Mouse (Mus musculus) midbrain, embryonic 16.5 days (tissue): ENCODE measurements around the gene Hoxb3. TPM values are rescaled to one million over a fixed set of nuclear protein-coding genes. Genes with fewer than 3 reads are reported as not detected.

Experiments
- ATAC-seq: fragments of 200-750 bp; cut with Nextera tagmentation; 2 replicates; pipeline ENCODE4 v1.8.0; 2017; ENCODE audit warnings: moderate TSS enrichment
- H3K27ac ChIP-seq: fragments of 300-500 bp; sonication (generic); 2 replicates; pipeline ENCODE4 v1.5.1; 2014; ENCODE audit warnings: mild to moderate bottlenecking, low read length, mixed read lengths
- H3K27me3 ChIP-seq: fragments of 300-500 bp; sonication (generic); 2 replicates; pipeline ENCODE4 v1.6.1; 2014; ENCODE audit warnings: low read depth, low read length, mixed read lengths; ENCODE audit not compliant: control insufficient read depth, insufficient read depth
- H3K36me3 ChIP-seq: fragments of 300-500 bp; sonication (generic); 2 replicates; pipeline ENCODE4 v1.6.1; 2014; ENCODE audit warnings: mild to moderate bottlenecking, low read length, moderate library complexity, mixed read lengths; ENCODE audit not compliant: control insufficient read depth, insufficient read depth
- H3K4me1 ChIP-seq: fragments of 300-500 bp; sonication (generic); 2 replicates; pipeline ENCODE4 v1.6.1; 2014; ENCODE audit warnings: mild to moderate bottlenecking, low read length, mixed read lengths; ENCODE audit not compliant: control insufficient read depth, insufficient read depth
- H3K4me2 ChIP-seq: fragments of 300-500 bp; sonication (generic); 2 replicates; pipeline ENCODE4 v1.6.1; 2014; ENCODE audit warnings: mild to moderate bottlenecking, low read length, mixed read lengths
- H3K4me3 ChIP-seq: fragments of 300-500 bp; sonication (generic); 2 replicates; pipeline ENCODE4 v1.5.1; 2014; ENCODE audit warnings: low read depth, mild to moderate bottlenecking, low read length, moderate library complexity, mixed read lengths
- H3K9ac ChIP-seq: fragments of 300-500 bp; sonication (generic); 2 replicates; pipeline ENCODE4 v1.6.1; 2014; ENCODE audit warnings: low read depth, low read length, mixed read lengths
- H3K9me3 ChIP-seq: fragments of 300-500 bp; sonication (generic); replicated peaks from 2 replicates; pipeline ENCODE4 v1.6.1; 2014; ENCODE audit warnings: mild to moderate bottlenecking, low read length, mixed read lengths; ENCODE audit not compliant: control insufficient read depth, poor library complexity, severe bottlenecking
- WGBS: fragments of 180-500 bp; shearing (Covaris S2); extraction: QIAGEN DNeasy Blood & Tissue Kit; methylation state at CpG from one replicate; pipeline ENCODE4 v1.1.7; 2014; 5-methylcytosine and 5-hydroxymethylcytosine counted together
- polyA plus RNA-seq: library from polyadenylated mRNA; unstranded; fragments of >200 nt; fragmentation: Nextera tagmentation; extraction: Ambion mirVana; gene quantifications from 2 replicates; pipeline ENCODE4 v1.2.1, GENCODE M21; 2015

The Hoxb3 gene
- polyA plus RNA-seq, 1 experiment from 2014 or later, result not detected

DNA sequence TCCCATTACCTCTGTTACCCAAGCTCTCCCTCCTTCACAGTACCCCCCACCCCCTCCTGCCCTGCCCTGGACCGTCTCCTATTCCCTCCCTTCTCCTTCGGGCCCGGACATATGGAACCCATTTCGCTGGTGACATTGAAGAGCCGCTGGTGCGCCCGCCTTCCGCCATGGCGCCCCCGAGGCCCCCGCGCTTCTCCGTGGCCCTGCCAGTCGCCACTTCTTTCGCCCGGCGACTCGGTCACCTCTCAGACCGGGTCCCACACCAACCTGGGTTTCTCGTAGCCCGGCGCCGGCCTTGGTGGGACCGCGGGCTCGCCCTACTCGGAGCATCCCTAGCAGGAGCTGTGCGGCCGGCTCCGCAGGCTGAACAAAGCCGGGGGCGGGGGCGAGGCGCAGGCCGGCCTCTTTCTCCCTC is 9.5 kb downstream of the Hoxb3 start:
- WGBS, result under 1% methylated on average over 32 of the region's 35 CpGs
- no peak overlapping the region for H3K27ac ChIP-seq
- H3K36me3 ChIP-seq, result no peaks in the 10 kb centered on the region
- H3K27me3 ChIP-seq, result peaks cover 96% of the 10 kb centered on the region
- no peaks in the 10 kb centered on the region for H3K4me1 ChIP-seq
- H3K4me2 ChIP-seq, result no peak overlapping the region
- no peak for ATAC-seq
- no peaks in the 10 kb centered on the region for H3K9me3 ChIP-seq
- no peak overlapping the region for H3K4me3 ChIP-seq
- H3K9ac ChIP-seq, result no peak overlapping the region

DNA sequence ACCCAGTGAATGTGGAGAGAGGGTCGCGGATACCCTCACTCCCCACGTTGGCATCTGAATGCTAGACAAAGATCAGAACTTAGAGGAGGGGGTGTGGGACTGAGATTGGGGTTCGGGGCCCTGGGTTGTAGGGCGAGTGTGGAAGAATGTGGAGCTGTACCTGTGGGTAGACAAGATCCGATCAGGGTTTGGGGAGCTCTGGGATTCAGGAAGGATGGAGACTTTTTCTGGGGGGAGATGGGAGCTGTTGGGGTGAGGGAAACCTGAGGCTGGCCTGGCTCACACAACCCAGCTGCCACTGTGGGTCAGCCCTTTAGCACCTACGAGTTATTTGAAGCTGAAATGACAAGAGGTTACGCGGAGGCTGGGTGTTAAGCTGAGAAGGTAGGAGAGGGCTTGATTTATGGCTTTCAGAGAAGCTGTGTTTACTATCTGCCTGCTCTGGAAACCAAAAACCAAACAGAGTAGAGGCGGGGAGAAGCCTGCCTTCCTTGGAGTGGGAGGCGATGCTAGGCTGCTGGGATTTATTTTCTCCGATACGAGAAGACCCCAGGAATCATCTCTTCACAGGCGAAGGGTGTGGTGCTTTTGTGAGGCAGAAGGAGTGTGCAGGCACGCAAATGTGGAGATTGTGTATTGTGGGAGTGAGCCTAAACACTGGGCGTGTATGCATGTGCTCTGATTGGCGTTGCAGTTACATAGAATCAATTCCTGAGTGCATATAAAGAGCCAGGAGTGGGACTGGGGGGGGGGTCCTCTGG is 10.3 kb downstream of the Hoxb3 start:
- no peak for ATAC-seq
- H3K4me1 ChIP-seq, result no peaks in the 10 kb centered on the region
- no peaks in the 10 kb centered on the region for H3K36me3 ChIP-seq
- WGBS, result 2% methylated on average over 17 of the region's 17 CpGs
- H3K9me3 ChIP-seq, result no peaks in the 10 kb centered on the region
- no peak overlapping the region for H3K4me3 ChIP-seq
- peaks cover 96% of the 10 kb centered on the region for H3K27me3 ChIP-seq
- H3K4me2 ChIP-seq, result no peak overlapping the region
- no peak overlapping the region for H3K9ac ChIP-seq
- no peak overlapping the region for H3K27ac ChIP-seq

DNA sequence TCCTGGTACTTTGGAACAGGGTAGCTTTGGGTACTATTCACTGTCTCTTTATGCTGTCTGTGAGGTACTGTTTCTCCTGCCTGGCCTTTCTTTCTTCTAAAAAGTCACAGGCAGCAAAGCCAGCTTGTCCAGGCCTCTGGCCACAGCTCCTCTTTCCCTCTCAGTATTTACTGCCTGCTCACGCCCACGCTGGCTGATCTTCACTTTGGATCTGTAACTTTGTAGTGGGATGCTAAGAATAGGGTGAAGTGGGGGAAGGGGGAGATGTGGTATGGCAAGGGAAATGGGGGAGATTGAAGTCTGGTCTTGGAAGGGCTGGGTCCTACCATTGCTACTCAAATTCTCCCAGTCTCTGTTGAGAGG is 10.9 kb downstream of the Hoxb3 start:
- H3K9ac ChIP-seq, result no peak overlapping the region
- H3K9me3 ChIP-seq, result no peaks in the 10 kb centered on the region
- H3K4me3 ChIP-seq, result no peak overlapping the region
- peaks cover 96% of the 10 kb centered on the region for H3K27me3 ChIP-seq
- 3% methylated on average over 2 of the region's 2 CpGs for WGBS
- H3K27ac ChIP-seq, result no peak overlapping the region
- no peaks in the 10 kb centered on the region for H3K4me1 ChIP-seq
- ATAC-seq, result no peak
- no peaks in the 10 kb centered on the region for H3K36me3 ChIP-seq
- H3K4me2 ChIP-seq, result no peak overlapping the region

DNA sequence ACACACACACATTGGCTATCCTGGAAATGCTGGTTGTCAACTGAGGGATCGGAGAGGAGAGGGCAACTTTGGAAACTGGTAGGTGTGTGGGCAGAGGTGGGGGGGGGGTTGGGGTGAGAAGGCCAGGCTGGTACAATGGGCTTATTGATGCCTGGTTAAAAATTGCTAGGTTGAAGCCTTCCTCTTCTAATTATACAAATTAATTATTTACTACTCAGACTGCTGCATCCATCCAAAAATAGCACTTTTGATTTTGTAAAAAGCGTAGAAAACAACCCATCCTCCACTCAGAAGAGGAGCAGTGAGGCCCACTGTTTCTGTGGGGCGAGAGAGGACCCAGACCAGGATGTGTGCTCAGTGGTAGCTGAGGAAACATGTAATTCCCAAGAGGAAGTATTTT is 11.9 kb downstream of the Hoxb3 start:
- 23% methylated on average over 3 of the region's 3 CpGs for WGBS
- Histone ChIP-seq H3K9me3 (no peaks in the 10 kb centered on the region), H3K9ac (no peak overlapping the region), H3K4me1 (no peaks in the 10 kb centered on the region), H3K27me3 (peaks cover 97% of the 10 kb centered on the region), H3K4me3 (no peak overlapping the region), H3K36me3 (no peaks in the 10 kb centered on the region), H3K27ac (no peak overlapping the region), H3K4me2 (no peak overlapping the region)
- ATAC-seq, result no peak

DNA sequence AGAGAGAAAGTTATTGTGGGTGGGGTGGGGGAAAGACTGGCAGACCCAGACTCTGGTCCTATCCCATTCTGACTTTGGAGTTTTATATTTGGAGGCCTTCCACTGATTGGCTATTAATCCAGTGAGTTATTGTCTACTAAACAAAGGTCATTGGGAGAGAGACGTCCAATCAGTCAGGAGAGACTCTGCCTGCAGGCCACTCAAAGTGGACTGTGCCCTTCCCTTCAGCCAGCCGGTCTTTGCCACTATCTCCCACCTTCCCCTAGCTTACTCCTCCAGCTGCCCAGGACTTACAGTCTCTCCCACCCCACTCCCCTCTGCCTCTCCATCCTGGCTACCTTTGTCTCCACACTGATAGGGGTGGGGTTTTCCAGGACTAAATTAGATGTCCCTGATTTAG is 13.5 kb downstream of the Hoxb3 start:
- H3K27ac ChIP-seq, result no peak overlapping the region
- H3K4me2 ChIP-seq, result no peak overlapping the region
- H3K4me3 ChIP-seq, result no peak overlapping the region
- ATAC-seq, result no peak
- WGBS, result 0% methylated on average over 2 of the region's 2 CpGs
- no peaks in the 10 kb centered on the region for H3K9me3 ChIP-seq
- peaks cover 93% of the 10 kb centered on the region for H3K27me3 ChIP-seq
- no peaks in the 10 kb centered on the region for H3K4me1 ChIP-seq
- H3K36me3 ChIP-seq, result no peaks in the 10 kb centered on the region
- no peak overlapping the region for H3K9ac ChIP-seq

DNA sequence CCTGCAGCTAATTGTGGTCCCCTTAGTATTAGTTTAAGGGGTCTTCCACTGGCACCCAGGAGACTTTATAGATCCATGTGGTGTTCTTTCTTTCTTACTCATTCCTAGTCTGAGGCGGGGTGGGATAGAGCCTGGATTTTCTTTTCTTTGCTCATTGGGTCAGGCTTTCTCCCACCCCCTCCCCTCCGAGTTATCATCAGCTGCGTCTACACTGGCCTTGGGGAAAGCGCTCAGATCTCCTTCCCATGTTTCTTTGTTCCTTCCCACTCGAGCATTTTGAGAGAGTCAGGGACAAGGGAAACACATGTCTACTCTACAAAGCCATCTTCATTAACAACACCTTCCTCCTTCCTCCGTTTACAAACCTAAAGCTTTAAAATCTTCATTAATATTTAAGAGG is 13.9 kb downstream of the Hoxb3 start:
- Histone ChIP-seq H3K9ac (no peak overlapping the region), H3K9me3 (no peaks in the 10 kb centered on the region), H3K4me3 (no peak overlapping the region), H3K4me1 (no peaks in the 10 kb centered on the region), H3K27me3 (peaks cover 92% of the 10 kb centered on the region), H3K36me3 (no peaks in the 10 kb centered on the region), H3K4me2 (no peak overlapping the region), H3K27ac (no peak overlapping the region)
- no peak for ATAC-seq
- 0% methylated on average over 6 of the region's 6 CpGs for WGBS

DNA sequence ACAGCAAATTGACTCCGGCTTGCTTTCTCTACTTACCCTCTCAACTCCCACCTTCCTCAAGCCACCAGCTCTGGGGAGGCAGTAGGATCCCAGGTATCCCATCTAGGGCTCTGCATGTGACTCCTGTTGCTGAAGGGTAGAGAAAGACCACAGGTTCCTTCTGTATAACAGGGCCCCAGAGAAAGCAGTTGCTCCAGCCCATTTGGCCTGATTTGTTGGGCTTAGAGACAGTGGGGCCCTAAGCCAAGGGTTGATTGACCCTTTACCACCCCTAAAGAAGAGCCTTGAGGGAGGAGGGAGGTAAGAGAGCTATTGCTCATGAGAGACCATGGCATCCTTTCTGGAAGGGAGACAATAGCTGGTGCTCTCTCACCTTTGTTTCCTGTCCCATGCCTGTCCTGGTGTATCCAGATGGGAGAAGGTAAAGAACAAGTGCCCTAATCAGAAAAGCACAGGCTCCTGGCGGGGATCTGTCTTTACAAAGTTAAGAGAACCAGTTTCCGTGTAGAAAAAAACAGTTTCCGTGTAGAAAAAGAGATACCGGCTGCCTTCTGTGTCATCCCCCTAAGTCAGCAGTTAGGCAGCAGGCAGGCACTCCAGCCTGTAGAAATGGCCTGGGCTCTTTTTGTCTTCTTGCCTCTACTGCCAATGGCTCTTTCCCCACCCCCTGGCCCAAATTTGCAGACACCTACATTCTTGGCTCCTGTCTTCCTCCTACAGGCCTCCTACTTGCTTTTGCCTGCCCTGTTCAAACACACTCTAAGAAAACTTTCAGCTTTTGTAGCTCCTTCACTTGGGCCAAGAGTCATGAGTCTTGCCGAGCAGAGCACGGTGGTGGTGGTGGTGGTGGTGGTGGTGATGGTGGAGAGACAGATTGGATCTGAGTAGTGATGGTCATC is 16.1 kb downstream of the Hoxb3 start:
- H3K27ac ChIP-seq, result no peak overlapping the region
- 12% methylated on average over 7 of the region's 7 CpGs for WGBS

DNA sequence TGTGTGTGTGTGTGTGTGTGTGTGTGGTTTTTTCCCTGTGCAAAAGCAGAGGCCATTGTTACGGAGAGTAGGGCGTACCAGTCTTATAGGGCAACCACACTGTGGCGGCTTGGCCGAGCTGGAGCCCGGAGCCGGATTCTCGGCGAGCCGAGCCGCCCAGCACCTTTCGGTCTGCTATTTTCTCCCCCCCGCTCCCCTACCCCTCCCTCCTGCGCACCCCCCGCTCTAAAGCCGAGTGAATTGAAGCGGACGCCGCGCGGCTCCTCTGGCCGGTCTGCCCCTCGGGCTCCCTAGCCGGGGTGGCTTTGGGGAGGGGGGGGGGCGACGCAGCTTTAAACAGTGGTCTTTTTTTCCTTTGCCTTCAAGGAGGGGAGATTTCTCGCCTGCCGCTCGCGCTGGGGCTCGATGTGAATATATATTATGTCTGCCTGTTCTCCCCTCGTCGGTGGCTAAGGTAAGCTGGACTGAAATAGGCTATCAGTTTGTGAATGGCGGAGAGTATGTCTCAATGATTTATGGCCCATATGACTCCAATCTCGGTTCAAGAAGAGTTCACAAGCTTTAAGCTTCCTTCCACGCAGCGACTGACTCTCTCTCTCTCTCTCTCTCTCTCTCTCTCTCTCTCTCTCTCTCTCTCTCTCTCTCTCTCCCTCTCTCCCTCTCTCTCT is 17.7 kb downstream of the Hoxb3 start:
- Histone ChIP-seq H3K4me1 (peaks cover 3% of the 10 kb centered on the region), H3K9me3 (no peaks in the 10 kb centered on the region), H3K27me3 (peaks cover 89% of the 10 kb centered on the region), H3K9ac (no peak overlapping the region), H3K4me3 (no peak overlapping the region), H3K4me2 (no peak overlapping the region), H3K27ac (no peak overlapping the region), H3K36me3 (no peaks in the 10 kb centered on the region)
- under 1% methylated on average over 35 of the region's 36 CpGs for WGBS
- ATAC-seq, result no peak

More for the DNA sequence above, 16.1 kb downstream of the Hoxb3 start:
- H3K4me3 ChIP-seq, result no peak overlapping the region
- peaks cover 90% of the 10 kb centered on the region for H3K27me3 ChIP-seq
- H3K36me3 ChIP-seq, result no peaks in the 10 kb centered on the region
- ATAC-seq, result no peak
- no peak overlapping the region for H3K4me2 ChIP-seq
- no peak overlapping the region for H3K9ac ChIP-seq
- no peaks in the 10 kb centered on the region for H3K9me3 ChIP-seq
- H3K4me1 ChIP-seq, result no peaks in the 10 kb centered on the region
